Mouse (Mus musculus) ES-E14 (cell line): ENCODE results near the gene Tacc2. TPM values are rescaled to one million over a fixed set of nuclear protein-coding genes. Genes with fewer than 3 reads are reported as not detected.

Experiments
- DNase-seq: peaks from one replicate; pipeline ENCODE4 v3.0.0-alpha.2; 2013; ENCODE audit warnings: low read depth, low spot score
- H3K27ac ChIP-seq: 2 replicates; pipeline ENCODE4 v1.5.1; 2012; ENCODE audit warnings: low read depth, mild to moderate bottlenecking, low read length, moderate library complexity, mixed read lengths; ENCODE audit not compliant: poor library complexity, insufficient read depth, severe bottlenecking
- H3K36me3 ChIP-seq: 2 replicates; pipeline ENCODE4 v1.6.1; 2012; ENCODE audit warnings: mild to moderate bottlenecking, low read length, moderate library complexity, mixed read lengths; ENCODE audit not compliant: control insufficient read depth, poor library complexity, insufficient read depth, severe bottlenecking
- H3K4me1 ChIP-seq, 2 experiments: fragments of 150-350 bp in 1 of 2; sonication (generic) in 1 of 2; 2 replicates each; pipeline ENCODE4 v1.6.1; 2012; ENCODE audit warnings: low read length in 2 of 2, mild to moderate bottlenecking in 1 of 2, mixed read lengths in 1 of 2; ENCODE audit not compliant: control insufficient read depth in 2 of 2, insufficient read depth in 2 of 2, poor library complexity in 1 of 2
- H3K4me3 ChIP-seq, 2 experiments: fragments of 150-350 bp in 1 of 2; sonication (generic) in 1 of 2; 2 replicates each; pipeline ENCODE4 v1.5.1; 2012; ENCODE audit warnings: low read length in 2 of 2, low read depth in 1 of 2, mild to moderate bottlenecking in 1 of 2, mixed read lengths in 1 of 2; ENCODE audit not compliant: insufficient read depth in 1 of 2, poor library complexity in 1 of 2, severe bottlenecking in 1 of 2
- H3K9ac ChIP-seq: 2 replicates; pipeline ENCODE4 v1.6.1; 2012; ENCODE audit warnings: low read depth, mild to moderate bottlenecking, low read length, mixed read lengths; ENCODE audit not compliant: poor library complexity, insufficient read depth, severe bottlenecking
- H3K9me3 ChIP-seq: fragments of 150-350 bp; sonication (generic); 2 replicates; pipeline ENCODE4 v1.6.1; 2012; ENCODE audit warnings: low read depth, mild to moderate bottlenecking, low read length; ENCODE audit not compliant: control insufficient read depth, insufficient read depth
- CHD2 ChIP-seq: IDR thresholded peaks from 2 replicates; pipeline ENCODE4 v1.6.1; 2014; ENCODE audit warnings: mild to moderate bottlenecking, low read depth, low read length, inconsistent platforms
- HCFC1 ChIP-seq: IDR thresholded peaks from 2 replicates; pipeline ENCODE4 v1.6.1; 2012; ENCODE audit warnings: low read length, inconsistent platforms, borderline replicate concordance; ENCODE audit not compliant: insufficient read depth
- MAFK ChIP-seq: IDR thresholded peaks from 2 replicates; pipeline ENCODE4 v1.6.1; 2014; ENCODE audit warnings: mild to moderate bottlenecking, low read depth, low read length, inconsistent platforms; ENCODE audit not compliant: insufficient read depth
- ZC3H11A ChIP-seq: IDR thresholded peaks from 2 replicates; pipeline ENCODE4 v1.6.1; 2012; ENCODE audit warnings: low read depth, mild to moderate bottlenecking, inconsistent platforms, low read length, borderline replicate concordance
- ZNF384 ChIP-seq: IDR thresholded peaks from 2 replicates; pipeline ENCODE4 v1.6.1; 2012; ENCODE audit warnings: low read depth, low read length, inconsistent platforms
- in situ Hi-C, 2 experiments: fragments of 600-800 bp; cut with MboI; formaldehyde crosslinking; loops; one replicate each; pipeline ENCODE4 v1.15.1; 2025; ENCODE audit warnings: low sequenced_read_pairs in 2 of 2, inconsistent platforms in 1 of 2; ENCODE audit not compliant: unreplicated experiment in 2 of 2
- total RNA-seq: library from RNA; depleted of rRNA; stranded (reverse); fragments of 300-350 nt; gene quantifications from 2 replicates; pipeline ENCODE4 v1.2.3, GENCODE M21; 2012

Tacc2 gene
- total RNA-seq, 1 experiment: 23.2 TPM

GRCm38 (mm10) chr7:130799418-130799817 is 222.2 kb downstream of the Tacc2 start:
- no peak overlapping the region for H3K9ac ChIP-seq
- H3K4me3 ChIP-seq: no peak overlapping the region
- in situ Hi-C loops: no loop called here
- no peak overlapping the region for H3K27ac ChIP-seq
- DNase-seq: no peak
- TF ChIP-seq CHD2: no peak
- TF ChIP-seq HCFC1: no peak
- no peak for TF ChIP-seq ZC3H11A
- no peak for TF ChIP-seq ZNF384
- TF ChIP-seq MAFK: no peak
- no peaks in the 10 kb centered on the region for H3K9me3 ChIP-seq
- no peaks in the 10 kb centered on the region for H3K36me3 ChIP-seq
- H3K4me1 ChIP-seq: peaks cover 0 to 7% of the 10 kb centered on the region in 2 experiments; a peak in 2 of 4 replicates

DNA sequence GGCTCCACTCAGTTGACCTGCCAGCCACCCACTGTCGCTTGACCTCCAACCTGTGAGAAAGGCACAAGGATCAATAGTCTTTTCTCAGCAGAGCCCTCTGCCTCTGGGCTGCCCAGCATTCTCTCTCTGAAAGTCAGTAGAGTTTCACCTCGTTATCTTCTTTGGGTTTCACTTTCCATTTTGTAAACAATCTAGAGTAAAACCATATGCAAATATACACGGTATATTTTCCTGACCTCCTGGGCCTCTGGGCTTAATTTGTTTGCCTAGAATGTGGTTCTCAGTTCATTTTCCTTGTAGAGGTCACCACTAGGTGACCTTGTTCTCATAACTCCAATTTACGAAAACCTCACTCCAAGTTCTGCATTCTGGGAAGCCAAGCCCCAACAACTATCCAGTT is 223.4 kb downstream of the Tacc2 start:
- TF ChIP-seq ZC3H11A: no peak
- TF ChIP-seq MAFK: no peak
- Histone ChIP-seq H3K4me1 (peaks cover 0 to 7% of the 10 kb centered on the region in 2 experiments; a peak in 2 of 4 replicates), H3K9me3 (no peaks in the 10 kb centered on the region), H3K4me3 (no peak overlapping the region), H3K36me3 (no peaks in the 10 kb centered on the region), H3K9ac (no peak overlapping the region), H3K27ac (no peak overlapping the region)
- in situ Hi-C loops: no loop called here
- no peak for DNase-seq

GRCm38 (mm10) chr7:130801811-130802210 is 224.6 kb downstream of the Tacc2 start:
- Histone ChIP-seq H3K27ac (no peak overlapping the region), H3K9me3 (no peaks in the 10 kb centered on the region), H3K9ac (no peak overlapping the region), H3K4me1 (peaks cover 0 to 3% of the 10 kb centered on the region in 2 experiments; a peak in 2 of 4 replicates), H3K36me3 (no peaks in the 10 kb centered on the region), H3K4me3 (no peak overlapping the region)
- no peak for DNase-seq
- TF ChIP-seq ZC3H11A (no peak), MAFK (no peak), HCFC1 (no peak), CHD2 (no peak)
- in situ Hi-C loops: no loop called here

DNA sequence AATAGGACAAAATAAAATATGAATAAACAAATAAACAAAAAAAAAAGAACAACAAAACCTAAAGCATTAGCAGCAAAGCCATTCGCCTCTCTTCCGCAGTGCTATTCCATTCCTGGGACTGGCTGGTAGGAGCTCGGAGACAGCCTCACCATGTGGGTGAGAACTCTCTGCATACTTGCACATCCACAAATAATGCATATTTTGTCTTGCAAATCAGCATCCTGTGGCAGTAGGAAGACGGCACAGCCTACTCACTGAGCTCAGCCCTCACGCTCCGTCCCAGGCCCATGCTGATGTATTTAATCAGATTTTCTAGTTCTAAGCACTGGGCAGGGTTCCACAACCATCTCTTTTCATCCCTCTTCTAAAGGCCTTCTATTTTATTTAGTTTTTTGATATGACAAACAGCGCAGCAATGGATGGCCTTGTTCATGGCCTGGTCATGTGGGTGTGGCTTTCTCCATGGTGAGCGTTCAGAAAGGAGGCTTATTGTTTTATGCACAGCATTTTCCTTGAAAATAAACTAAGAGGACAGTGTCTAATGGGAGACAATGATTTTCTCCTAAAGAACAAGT is 226.1 kb downstream of the Tacc2 start:
- Histone ChIP-seq H3K4me1 (0 out of 4 replicates have a peak, but pooled peaks cover 0 to 3% of the 10 kb centered on the region in 2 experiments), H3K36me3 (no peaks in the 10 kb centered on the region), H3K27ac (no peak overlapping the region), H3K9me3 (no peaks in the 10 kb centered on the region), H3K9ac (no peak overlapping the region), H3K4me3 (no peak overlapping the region)
- no peak for TF ChIP-seq HCFC1
- TF ChIP-seq ZC3H11A: no peak
- TF ChIP-seq ZNF384: no peak
- no peak for TF ChIP-seq CHD2
- no peak for TF ChIP-seq MAFK
- no peak for DNase-seq
- in situ Hi-C loops: no loop called here

GRCm38 (mm10) chr7:130804991-130805390 is 227.8 kb downstream of the Tacc2 start:
- H3K4me1 ChIP-seq: 0 out of 4 replicates have a peak, but pooled peaks cover 0 to 3% of the 10 kb centered on the region in 2 experiments
- no peak for DNase-seq
- no peaks in the 10 kb centered on the region for H3K9me3 ChIP-seq
- no peak for TF ChIP-seq ZC3H11A
- no peak for TF ChIP-seq HCFC1
- TF ChIP-seq MAFK: no peak
- TF ChIP-seq ZNF384: no peak
- TF ChIP-seq CHD2: no peak
- no peak overlapping the region for H3K27ac ChIP-seq
- no peaks in the 10 kb centered on the region for H3K36me3 ChIP-seq
- in situ Hi-C loops: no loop called here
- no peak overlapping the region for H3K9ac ChIP-seq
- H3K4me3 ChIP-seq: no peak overlapping the region
